Mouse (Mus musculus) T-helper 1 cell (primary cell): ENCODE data around the gene Pdgfb.

Experiments
- in situ Hi-C: fragments of 300-600 bp; cut with MboI, MseI; formaldehyde crosslinking; loops from one replicate; pipeline ENCODE4 v1.15.1; 2025; ENCODE audit warnings: high pct_unique_total_duplicates

Pdgfb gene

GRCm38 (mm10) chr15:80011194-80011593 lies 3.6 kb downstream of the Pdgfb start:
- in situ Hi-C loops: no loop called here

- in situ Hi-C loops: no loop called here
These were observed 4.6 kb downstream of the Pdgfb start for GRCm38 (mm10) chr15:80010182-80010558.

- in situ Hi-C loops: no loop called here
These were observed 5.2 kb downstream of the Pdgfb start for GRCm38 (mm10) chr15:80009421-80010181.

- in situ Hi-C loops: no loop called here
These were observed 6.3 kb downstream of the Pdgfb start for GRCm38 (mm10) chr15:80008461-80008860.

GRCm38 (mm10) chr15:80006156-80006555 lies 8.6 kb downstream of the Pdgfb start:
- in situ Hi-C loops: no loop called here

- in situ Hi-C loops: no loop called here
These were observed 9.3 kb downstream of the Pdgfb start for GRCm38 (mm10) chr15:80005436-80005835.

GRCm38 (mm10) chr15:80004644-80005340 lies 10.0 kb downstream of the Pdgfb start:
- in situ Hi-C loops: no loop called here

- in situ Hi-C loops: no loop called here
These were observed 11.2 kb downstream of the Pdgfb start for GRCm38 (mm10) chr15:80003581-80003980.

GRCm38 (mm10) chr15:80001601-80002000 lies 13.2 kb downstream of the Pdgfb start:
- in situ Hi-C loops: no loop called here

GRCm38 (mm10) chr15:80000694-80001093 lies 14.1 kb downstream of the Pdgfb start:
- in situ Hi-C loops: no loop called here

GRCm38 (mm10) chr15:79997988-79998387 lies 16.8 kb downstream of the Pdgfb start:
- in situ Hi-C loops: loop anchor here (25.0 kb wide), 1 partner anchor 1289 kb away; no protein-coding TSS in a partner anchor

- in situ Hi-C loops: loop anchor here (25.0 kb wide), 1 partner anchor 1291 kb away; no protein-coding TSS in a partner anchor
These were observed 18.0 kb downstream of the Pdgfb start for GRCm38 (mm10) chr15:79996781-79997180.

- in situ Hi-C loops: loop anchor here (25.0 kb wide), 1 partner anchor 1292 kb away; no protein-coding TSS in a partner anchor
These were observed 19.2 kb downstream of the Pdgfb start for GRCm38 (mm10) chr15:79995552-79995951.

GRCm38 (mm10) chr15:79994566-79994965 lies 20.2 kb downstream of the Pdgfb start:
- in situ Hi-C loops: loop anchor here (25.0 kb wide), 1 partner anchor 1293 kb away; no protein-coding TSS in a partner anchor

- in situ Hi-C loops: loop anchor here (5.0 to 25.0 kb wide), 2 partner anchors 34 to 1301 kb away; no protein-coding TSS in a partner anchor
These were observed 28.6 kb downstream of the Pdgfb start for GRCm38 (mm10) chr15:79986182-79986581.

GRCm38 (mm10) chr15:79985471-79985870 lies 29.3 kb downstream of the Pdgfb start:
- in situ Hi-C loops: loop anchor here (5.0 to 25.0 kb wide), 2 partner anchors 33 to 1302 kb away; no protein-coding TSS in a partner anchor

- in situ Hi-C loops: loop anchor here (25.0 kb wide), 1 partner anchor 1303 kb away; no protein-coding TSS in a partner anchor
These were observed 30.6 kb downstream of the Pdgfb start for GRCm38 (mm10) chr15:79984152-79984551.

- in situ Hi-C loops: loop anchor here (25.0 kb wide), 1 partner anchor 1307 kb away; no protein-coding TSS in a partner anchor
These were observed 34.1 kb downstream of the Pdgfb start for GRCm38 (mm10) chr15:79980716-79981115.

GRCm38 (mm10) chr15:79972186-79972585 lies 42.6 kb downstream of the Pdgfb start:
- in situ Hi-C loops: no loop called here

GRCm38 (mm10) chr15:79970940-79971339 lies 43.8 kb downstream of the Pdgfb start, which contains the start of gene Cbx7:
Gene Cbx7 (minus strand): TSS chr15:79971119.
- in situ Hi-C loops: no loop called here

GRCm38 (mm10) chr15:79970491-79970890 lies 44.3 kb downstream of the Pdgfb start:
- in situ Hi-C loops: no loop called here

- in situ Hi-C loops: no loop called here
These were observed 47.4 kb downstream of the Pdgfb start for GRCm38 (mm10) chr15:79967346-79967745.
